Mouse (Mus musculus): Measurements from ENCODE around the gene Mettl15. TPM values are rescaled to one million over a fixed set of nuclear protein-coding genes. Genes with fewer than 3 reads are reported as not detected.

Gene Mettl15
- total RNA-seq, 2 experiments from 2014 or later, result 5.9 to 7.2 TPM

DNA sequence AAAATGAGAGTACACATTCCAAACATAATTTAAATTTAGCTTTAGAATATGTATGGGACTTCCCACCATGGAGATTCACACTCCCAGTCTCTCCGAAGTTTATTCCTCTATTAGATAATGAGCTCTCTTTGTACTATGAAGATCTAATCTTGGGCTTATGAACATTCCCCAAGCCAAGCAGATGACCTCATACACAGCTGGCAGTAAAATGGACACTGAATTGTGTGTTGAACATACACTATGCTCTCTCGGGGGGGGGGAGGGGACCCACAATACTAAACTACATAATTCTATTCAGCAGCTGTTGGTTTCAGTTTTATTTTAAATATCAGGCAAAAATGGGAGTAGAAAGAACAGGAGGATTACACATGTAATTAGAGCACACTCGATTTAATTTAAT lies 97.6 kb downstream of the Mettl15 start:
- no peak for DNase-seq (ENCODE audit: extremely low spot score in 1 of 2, low spot score in 1 of 2)

DNA sequence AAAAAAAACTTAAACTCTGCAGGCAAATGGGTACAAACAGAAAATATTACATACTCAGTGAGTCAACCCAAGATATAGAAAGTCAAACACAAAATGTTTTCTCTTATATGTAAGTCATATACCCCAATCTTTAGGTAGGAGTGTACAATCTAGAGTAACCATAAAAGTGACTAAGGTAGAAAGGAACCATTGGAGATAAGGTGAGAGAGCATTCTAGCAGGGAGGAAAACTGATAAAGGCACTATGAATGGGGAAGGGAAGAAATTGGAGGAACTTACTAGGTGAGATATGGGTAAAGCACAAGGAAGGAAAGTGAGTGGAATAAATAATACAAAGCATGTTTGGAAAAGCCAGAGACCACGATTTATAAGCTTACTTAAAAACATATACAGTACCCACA lies 122.0 kb downstream of the Mettl15 start:
- no peak for DNase-seq (ENCODE audit: extremely low spot score in 1 of 2, low spot score in 1 of 2)

DNA sequence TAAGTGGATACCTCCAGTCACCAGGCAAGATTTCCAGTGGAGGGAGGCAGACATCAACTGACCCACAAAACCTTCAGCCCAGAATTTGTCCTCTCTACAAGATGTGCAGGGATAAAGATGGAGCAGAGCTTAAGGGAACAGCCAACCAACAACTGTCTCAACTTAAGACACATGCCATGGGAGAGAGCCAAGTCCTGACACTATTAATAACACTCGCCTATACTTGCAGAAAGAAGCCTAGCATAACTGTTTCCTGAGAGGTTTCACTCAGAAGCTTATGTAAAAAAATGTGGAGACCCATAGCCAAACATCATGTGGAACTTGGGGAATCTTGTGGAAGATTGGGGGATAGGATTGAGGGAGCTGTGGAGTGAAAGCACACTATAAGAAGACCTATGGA lies 124.4 kb downstream of the Mettl15 start:
- no peak for DNase-seq (ENCODE audit: extremely low spot score in 1 of 2, low spot score in 1 of 2)

DNA sequence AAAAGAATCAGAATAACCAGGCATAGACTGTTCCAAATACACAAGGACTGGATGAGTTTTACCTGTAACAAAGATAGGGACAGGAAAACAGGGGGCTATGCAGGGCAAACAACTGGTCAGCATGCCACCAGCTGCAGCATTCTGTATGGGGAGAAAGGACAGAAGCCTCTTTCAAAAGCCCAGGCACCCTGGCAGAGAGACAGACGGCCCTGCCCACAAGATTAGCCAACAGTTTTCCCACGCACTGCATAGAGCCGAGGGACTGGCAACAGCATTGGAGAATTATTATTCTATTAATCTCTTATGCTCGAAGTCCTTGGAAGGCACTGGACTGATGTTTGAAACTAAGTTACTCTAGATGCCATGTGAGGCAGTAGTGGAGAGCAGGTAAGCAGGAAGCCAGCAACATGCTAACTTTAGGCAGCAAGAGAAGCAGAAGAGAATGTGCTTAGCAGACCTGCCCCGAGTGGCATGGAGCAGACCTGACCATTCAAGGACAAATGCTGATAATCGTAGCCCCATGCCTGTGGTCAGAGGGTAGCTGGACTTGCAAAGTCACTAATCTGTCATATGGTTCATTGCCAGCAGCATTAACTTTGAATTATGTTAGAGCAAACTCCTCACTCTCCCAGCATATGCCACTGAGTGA lies 127.0 kb downstream of the Mettl15 start:
- peak in 1 of 2 experiments; percentile 7 for DNase-seq (ENCODE audit: extremely low spot score in 1 of 2, low spot score in 1 of 2)

DNA sequence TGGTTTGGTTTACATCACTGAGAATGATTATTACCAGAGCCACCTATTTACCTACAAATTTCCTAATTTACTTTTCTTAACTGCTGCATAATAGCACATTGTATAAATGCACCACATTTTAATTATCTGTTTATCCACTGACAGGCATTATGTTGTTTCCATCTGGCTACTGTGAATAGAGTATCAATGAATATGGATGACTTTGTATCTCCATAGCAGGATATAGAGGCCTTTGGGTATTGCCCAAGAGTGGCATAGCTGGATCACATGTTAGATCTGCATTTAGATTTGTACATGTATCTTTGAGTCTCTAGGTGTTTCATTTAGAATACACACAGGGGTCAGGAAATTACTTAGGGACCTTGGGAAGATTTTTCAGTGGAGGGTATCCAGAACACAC lies 133.3 kb downstream of the Mettl15 start:
- no peak for DNase-seq (ENCODE audit: extremely low spot score in 1 of 2, low spot score in 1 of 2)

DNA sequence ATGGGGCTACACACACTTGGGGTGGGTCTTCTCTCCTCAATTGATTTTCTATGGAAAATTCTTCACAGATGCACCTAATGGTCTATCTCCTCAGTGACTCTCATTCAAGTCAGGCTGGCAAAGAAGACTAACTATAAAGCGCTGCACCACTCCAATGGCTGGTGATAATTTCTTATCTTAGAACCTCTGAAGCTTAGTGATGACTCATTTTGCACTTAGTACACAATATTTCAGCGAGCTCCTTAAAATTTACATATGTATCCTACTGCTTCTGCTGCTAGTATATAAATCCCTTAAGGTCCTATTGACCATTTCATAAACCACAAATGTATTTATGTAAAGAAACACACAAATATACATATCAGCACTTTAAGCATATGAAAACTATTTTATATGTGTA lies 136.1 kb downstream of the Mettl15 start:
- no peak for DNase-seq (ENCODE audit: extremely low spot score in 1 of 2, low spot score in 1 of 2)

DNA sequence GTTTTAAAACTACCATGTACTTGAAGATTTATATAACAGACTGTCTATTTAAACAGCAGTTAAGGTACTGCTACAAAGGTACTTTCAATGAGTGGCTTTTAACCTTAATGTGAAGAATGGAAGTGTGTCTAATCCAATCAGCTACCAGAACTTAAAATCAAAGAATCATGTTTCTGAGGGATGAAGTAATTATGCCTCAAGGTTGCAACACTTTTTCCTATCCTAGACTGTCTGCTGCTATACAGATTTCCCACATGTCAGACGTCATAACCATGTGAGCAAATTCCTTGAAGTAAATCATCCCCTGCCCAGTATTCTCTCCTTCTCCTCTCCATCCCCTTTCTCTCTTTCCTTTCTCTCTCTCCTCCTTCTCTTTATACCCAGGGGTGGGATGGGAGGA lies 140.2 kb downstream of the Mettl15 start:
- DNase-seq (ENCODE audit: extremely low spot score in 1 of 2, low spot score in 1 of 2), result no peak

DNA sequence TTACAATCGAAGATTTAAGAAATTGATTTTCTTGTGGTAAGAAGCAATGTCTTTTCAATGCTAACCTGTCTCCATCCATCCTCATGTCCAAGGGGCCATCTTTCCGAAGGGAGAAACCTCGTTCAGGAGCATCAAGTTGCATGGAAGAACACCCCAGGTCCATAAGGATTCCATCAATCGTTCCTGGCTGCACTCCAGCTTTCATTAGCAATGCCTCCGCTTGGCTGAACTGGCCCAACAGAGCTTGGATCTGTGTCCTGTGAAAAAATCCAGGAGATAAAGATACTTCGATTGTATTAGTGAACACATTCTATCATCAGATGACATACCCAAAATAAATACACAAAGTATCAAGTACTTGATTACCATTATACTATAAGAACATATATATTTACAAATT lies 143.3 kb downstream of the Mettl15 start:
- DNase-seq (ENCODE audit: extremely low spot score in 1 of 2, low spot score in 1 of 2), result no peak

DNA sequence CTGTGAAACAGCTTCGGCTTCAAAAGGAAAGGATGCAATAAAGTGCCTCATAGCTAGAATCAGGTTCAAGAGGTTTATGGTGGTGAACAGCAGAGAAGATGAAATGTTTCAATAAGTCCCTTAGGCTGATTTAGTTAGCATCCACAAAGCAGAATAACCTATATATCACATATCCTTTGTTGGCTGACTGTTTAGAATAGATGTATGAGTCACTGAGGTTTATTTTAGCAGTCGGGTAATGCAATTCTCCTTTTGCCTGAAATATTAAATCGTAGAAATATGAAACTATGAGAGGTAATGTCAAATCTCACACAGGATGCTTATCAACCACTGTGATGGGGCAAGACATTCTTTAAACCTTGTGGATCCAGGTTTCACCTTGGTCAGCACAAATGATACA lies 149.8 kb downstream of the Mettl15 start:
- no peak for DNase-seq (ENCODE audit: extremely low spot score in 1 of 2, low spot score in 1 of 2)

DNA sequence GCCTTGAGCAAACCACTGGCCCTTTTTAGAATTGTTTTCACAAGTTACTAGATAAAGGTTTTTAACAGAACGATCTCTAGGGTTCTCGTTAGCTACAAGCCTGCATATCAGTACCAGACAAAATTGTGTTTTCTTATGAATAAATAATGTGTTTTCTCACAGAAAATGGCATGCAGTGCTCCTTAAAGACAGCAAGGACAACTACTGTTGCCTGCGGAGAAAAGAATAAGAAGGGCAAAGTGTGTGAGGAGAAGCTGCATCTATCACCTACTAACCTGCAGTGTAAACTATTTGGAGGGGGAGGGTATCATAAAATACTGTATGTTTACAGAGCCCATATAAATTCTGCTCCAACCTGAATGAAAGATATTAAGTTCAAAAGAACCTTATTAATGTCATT lies 150.6 kb downstream of the Mettl15 start:
- DNase-seq (ENCODE audit: extremely low spot score in 1 of 2, low spot score in 1 of 2), result no peak

DNA sequence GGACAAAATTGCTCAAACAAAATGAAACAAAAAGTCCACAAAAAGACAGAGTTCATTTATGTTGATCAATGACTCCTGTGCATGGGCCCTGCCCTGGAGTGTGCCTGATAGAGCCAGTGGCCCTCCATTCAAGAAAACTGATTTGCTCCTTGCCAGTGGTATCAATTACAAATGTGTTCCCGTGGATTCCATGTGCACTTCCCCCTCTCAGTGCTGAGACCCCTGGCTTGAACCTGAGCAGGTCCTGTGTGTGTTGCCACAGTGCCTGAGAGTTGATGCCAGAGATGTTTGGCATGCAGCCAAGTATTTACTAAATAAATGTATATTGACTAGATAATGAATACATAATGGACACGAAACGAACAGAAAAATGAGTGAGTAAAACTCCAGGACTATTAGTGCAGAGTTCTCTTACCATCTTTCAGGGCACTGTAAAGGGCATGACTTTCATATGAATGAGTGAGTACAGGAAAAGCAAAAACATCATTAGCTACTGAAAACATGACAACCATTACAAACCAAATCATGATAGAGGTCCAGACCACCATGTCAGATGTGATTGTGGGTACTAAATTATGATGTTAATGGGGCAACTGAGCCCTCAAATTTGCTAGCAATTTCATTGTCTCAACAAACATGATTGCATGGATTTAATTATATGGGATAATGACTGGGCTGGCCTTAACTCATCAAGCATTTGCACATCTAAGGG lies 174.6 kb downstream of the Mettl15 start:
- DNase-seq (ENCODE audit: extremely low spot score in 1 of 2, low spot score in 1 of 2), result no peak

DNA sequence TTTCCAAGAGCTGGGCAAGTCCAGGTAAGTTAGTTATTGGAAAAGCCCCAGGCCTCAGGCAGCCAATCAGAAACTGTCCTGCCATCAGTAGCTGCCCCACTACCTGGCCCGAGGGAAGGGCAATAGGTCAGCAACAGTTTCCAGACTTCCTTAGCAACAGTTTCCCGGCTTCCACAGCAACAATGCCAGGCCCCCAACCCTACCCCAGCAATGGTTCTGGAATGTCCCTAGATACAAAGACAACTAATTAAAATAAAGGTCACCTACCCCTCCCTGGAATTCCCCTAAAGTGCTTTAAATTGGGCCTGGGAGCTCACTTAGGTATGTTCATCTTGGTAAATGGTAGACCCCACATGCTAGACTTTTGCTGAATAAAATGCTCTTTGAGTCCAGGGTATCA lies 230.9 kb downstream of the Mettl15 start:
- no peak for DNase-seq (ENCODE audit: extremely low spot score in 1 of 2, low spot score in 1 of 2)

Small RNA genes within 50 kb of the gene (microRNA-seq; reads per million reads assigned to microRNA genes)
- gene Gm24115, result 0 reads per million in 2 experiments

Other genes starting within 250 kb of the Mettl15 start
- 1 to 10 TPM; 1.4 to 1.7 TPM for gene Kif18a, start within 50 bp of the Mettl15 start, total RNA-seq (2021)